Comparison of ENCODE assay signal across 23 mouse cellular contexts in genomic region chr19:11052877-11053276, GRCm38 (mm10). TPM values are rescaled to one million over a fixed set of nuclear protein-coding genes. Genes with fewer than 3 reads are reported as not detected.
DNase-seq lines count a peak whose midpoint lies in the region; ATAC-seq and TF ChIP-seq lines count a peak whose summit lies in the region.
"Had no signal": no experiment of that assay in that cellular context is flagged by ENCODE, and none has a peak within 500 bp of the region (broad histone marks: within the 10 kb centered on the region; RNA-seq: fewer than 3 reads in every experiment).

No protein-coding gene starts in this region.

- no peaks in the 10 kb centered on the region for H3K27me3 ChIP-seq in liver, embryonic 16.5 days (ENCODE audit: control insufficient read depth, insufficient read depth, low read depth, low read length)
- no peaks in the 10 kb centered on the region for H3K27me3 ChIP-seq in liver, embryonic 12.5 days (replicated peaks)
- no peaks in the 10 kb centered on the region for H3K27me3 ChIP-seq in intestine, embryonic 16.5 days (replicated peaks; ENCODE audit: control insufficient read depth, insufficient read depth, low read length)
- H3K27me3 ChIP-seq in stomach, postnatal 0 days (ENCODE audit: control insufficient read depth, insufficient read depth, low read length), result no peaks in the 10 kb centered on the region
- H3K27me3 ChIP-seq: forebrain, embryonic 12.5 days; heart, embryonic 13.5 days had no signal

- H3K4me2 ChIP-seq in liver, embryonic 16.5 days (ENCODE audit: low read depth, low read length), result no peak overlapping the region; the same call in 1 of the 2 replicates
- H3K4me2 ChIP-seq in liver, embryonic 12.5 days, result no peak overlapping the region
- H3K4me2 ChIP-seq in intestine, embryonic 16.5 days (ENCODE audit: low read depth, low read length), result no peak overlapping the region
- H3K4me2 ChIP-seq in stomach, postnatal 0 days (replicated peaks; ENCODE audit: low read depth), result no peak overlapping the region
- H3K4me2 ChIP-seq: forebrain, embryonic 12.5 days; heart, embryonic 13.5 days had no signal

- peak overlapping the region; percentile 1; the same call in 1 of the 2 replicates for H3K27ac ChIP-seq in liver, embryonic 16.5 days (ENCODE audit: low read length)
- no peak overlapping the region for H3K27ac ChIP-seq in liver, embryonic 12.5 days
- H3K27ac ChIP-seq in intestine, embryonic 16.5 days (ENCODE audit: low read length), result no peak overlapping the region
- H3K27ac ChIP-seq in stomach, postnatal 0 days (replicated peaks), result no peak overlapping the region
- H3K27ac ChIP-seq: forebrain, embryonic 12.5 days; heart, embryonic 13.5 days; midbrain, embryonic 10.5 days had no signal

- no peak overlapping the region for H3K4me3 ChIP-seq in liver, embryonic 16.5 days (ENCODE audit: low read depth, low read length)
- no peak overlapping the region for H3K4me3 ChIP-seq in liver, embryonic 12.5 days
- H3K4me3 ChIP-seq in intestine, embryonic 16.5 days (ENCODE audit: low read length), result no peak overlapping the region
- H3K4me3 ChIP-seq in stomach, postnatal 0 days (ENCODE audit: low read depth, low read length), result no peak overlapping the region
- H3K4me3 ChIP-seq: forebrain, embryonic 12.5 days; heart, embryonic 13.5 days; midbrain, embryonic 10.5 days had no signal

- no peak for TF ChIP-seq CTCF in stomach, postnatal 0 days (IDR thresholded peaks at IDR 0.05; ENCODE audit: low read depth)

- no peaks in the 10 kb centered on the region for H3K36me3 ChIP-seq in liver, embryonic 16.5 days (ENCODE audit: control insufficient read depth, insufficient read depth)
- H3K36me3 ChIP-seq in liver, embryonic 12.5 days, result no peaks in the 10 kb centered on the region
- no peaks in the 10 kb centered on the region for H3K36me3 ChIP-seq in intestine, embryonic 16.5 days (ENCODE audit: control insufficient read depth, insufficient read depth, low read length)
- H3K36me3 ChIP-seq in stomach, postnatal 0 days (ENCODE audit: control insufficient read depth, insufficient read depth, low read length), result no peaks in the 10 kb centered on the region
- H3K36me3 ChIP-seq: forebrain, embryonic 12.5 days; G1E; heart, embryonic 13.5 days; midbrain, embryonic 10.5 days had no signal

- peaks cover 4% of the 10 kb centered on the region for H3K4me1 ChIP-seq in liver, embryonic 16.5 days (ENCODE audit: control insufficient read depth, low read depth, low read length)
- no peaks in the 10 kb centered on the region for H3K4me1 ChIP-seq in liver, embryonic 12.5 days
- peaks cover 6% of the 10 kb centered on the region; the same call in 1 of the 2 replicates for H3K4me1 ChIP-seq in intestine, embryonic 16.5 days (ENCODE audit: control insufficient read depth, insufficient read depth, low read length)
- H3K4me1 ChIP-seq in stomach, postnatal 0 days (replicated peaks; ENCODE audit: control insufficient read depth, insufficient read depth), result 0 out of 2 replicates have a peak, but pooled peaks cover 3% of the 10 kb centered on the region
- H3K4me1 ChIP-seq: forebrain, embryonic 12.5 days; heart, embryonic 13.5 days; midbrain, embryonic 10.5 days had no signal

- ATAC-seq in liver, embryonic 16.5 days (ENCODE audit: low read depth), result peak; percentile 69
- ATAC-seq in liver, embryonic 12.5 days, result no peak
- peak; percentile 36; the same call in 1 of the 2 replicates for ATAC-seq in intestine, embryonic 16.5 days
- ATAC-seq in stomach, postnatal 0 days (ENCODE audit: low FRiP score, low TSS enrichment), result peak; percentile 45
- ATAC-seq: hindbrain, embryonic 16.5 days had no signal

- DNase-seq in T-cell, adult 2 months (ENCODE audit: low spot score), result peak; percentile 47
- no peak for DNase-seq in stomach, postnatal 0 days (ENCODE audit: low spot score)
- no peak for DNase-seq in layer of hippocampus, postnatal 36 days
- DNase-seq in spleen, postnatal 14 days (ENCODE audit: low spot score in 2 of 2), result no peak
- DNase-seq: adrenal gland, adult 2 months; cerebellum, postnatal 25 days; heart, postnatal 36 days; kidney, postnatal 10 days; thymus, adult 18-20 months had no signal

- H3K9ac ChIP-seq in liver, embryonic 16.5 days (ENCODE audit: low read depth, low read length), result no peak overlapping the region
- H3K9ac ChIP-seq in liver, embryonic 12.5 days, result no peak overlapping the region
- no peak overlapping the region for H3K9ac ChIP-seq in intestine, embryonic 16.5 days (ENCODE audit: low read depth, low read length)
- H3K9ac ChIP-seq in stomach, postnatal 0 days (ENCODE audit: low read length), result no peak overlapping the region
- H3K9ac ChIP-seq: forebrain, embryonic 12.5 days; heart, embryonic 13.5 days had no signal

- TF ChIP-seq EP300 in stomach, postnatal 0 days (optimal IDR thresholded peaks at IDR 0.05), result no peak

- H3K9me3 ChIP-seq in liver, embryonic 16.5 days (replicated peaks; ENCODE audit: control insufficient read depth, low read length), result no peaks in the 10 kb centered on the region
- no peaks in the 10 kb centered on the region for H3K9me3 ChIP-seq in liver, embryonic 12.5 days (replicated peaks)
- no peaks in the 10 kb centered on the region for H3K9me3 ChIP-seq in intestine, embryonic 16.5 days (ENCODE audit: control insufficient read depth, low read length)
- no peaks in the 10 kb centered on the region for H3K9me3 ChIP-seq in stomach, postnatal 0 days (ENCODE audit: control insufficient read depth, low read length)
- H3K9me3 ChIP-seq: forebrain, embryonic 12.5 days; G1E; heart, embryonic 13.5 days; midbrain, embryonic 10.5 days had no signal

- 24% methylated on average over 5 of the region's 5 CpGs for WGBS in liver, embryonic 16.5 days (ENCODE audit: insufficient replicate concordance)
- WGBS in liver, embryonic 12.5 days (ENCODE audit: insufficient replicate concordance), result 50% methylated on average over 5 of the region's 5 CpGs
- whole genome bisulfite sequencing in intestine, embryonic 16.5 days, result 48% methylated on average over 5 of the region's 5 CpGs
- WGBS in stomach, postnatal 0 days, result 42% methylated on average over 5 of the region's 5 CpGs

RNA-seq across cellular contexts. Expression of gene Ms4a8a, which starts 28.0 kb away (rescaled TPM):
- polyA plus RNA-seq in liver, embryonic 16.5 days (2015; fragmentation: Nextera tagmentation; extraction: Ambion mirVana), result 0.19 and 0.20 TPM in 2 replicates
- not detected in 2 replicates for polyA plus RNA-seq in liver, embryonic 12.5 days (2016; fragmentation: Nextera tagmentation; extraction: Ambion mirVana)
- 37.6 and 39.5 TPM in 2 replicates for polyA plus RNA-seq in intestine, embryonic 16.5 days (2015; fragmentation: Nextera tagmentation; extraction: Ambion mirVana)
- polyA plus RNA-seq in stomach, postnatal 0 days (2015; fragmentation: Nextera tagmentation; extraction: Ambion mirVana), result 21.0 and 22.3 TPM in 2 replicates
- total RNA-seq in layer of hippocampus, postnatal 36 days (2021), result not detected
- total RNA-seq: G1E; left cerebral cortex, postnatal 14 days had no signal
- polyA plus RNA-seq: C2C12; forebrain, embryonic 12.5 days; G1E; hindbrain, embryonic 16.5 days; limb, embryonic 14.5 days; lung, embryonic 16.5 days; midbrain, embryonic 10.5 days had no signal

RNA-seq across cellular contexts. Expression of gene Ms4a18, which starts 35.0 kb away (rescaled TPM):
- polyA plus RNA-seq in liver, embryonic 16.5 days (2015; fragmentation: Nextera tagmentation; extraction: Ambion mirVana), result 0.20 TPM in 1 of 2 replicates, not detected in the other
- polyA plus RNA-seq in liver, embryonic 12.5 days (2016; fragmentation: Nextera tagmentation; extraction: Ambion mirVana), result not detected in 2 replicates
- 40.6 and 41.9 TPM in 2 replicates for polyA plus RNA-seq in intestine, embryonic 16.5 days (2015; fragmentation: Nextera tagmentation; extraction: Ambion mirVana)
- not detected in 2 replicates for polyA plus RNA-seq in stomach, postnatal 0 days (2015; fragmentation: Nextera tagmentation; extraction: Ambion mirVana)
- not detected for total RNA-seq in layer of hippocampus, postnatal 36 days (2021)
- total RNA-seq: adrenal gland, adult 2 months; G1E; gastrocnemius, postnatal 4 days; heart, postnatal 36 days; left cerebral cortex, postnatal 14 days; neutrophil, adult 5-6 weeks had no signal
- polyA plus RNA-seq: adrenal gland, adult 2 months; C2C12; forebrain, embryonic 12.5 days; G1E; heart, embryonic 13.5 days; hindbrain, embryonic 16.5 days; lung, embryonic 16.5 days; midbrain, embryonic 10.5 days had no signal

RNA-seq across cellular contexts. Expression of gene Ms4a15, which starts 59.8 kb away (rescaled TPM):
- polyA plus RNA-seq in liver, embryonic 16.5 days (2015; fragmentation: Nextera tagmentation; extraction: Ambion mirVana), result not detected in 2 replicates
- not detected in 2 replicates for polyA plus RNA-seq in liver, embryonic 12.5 days (2016; fragmentation: Nextera tagmentation; extraction: Ambion mirVana)
- 0.31 and 0.37 TPM in 2 replicates for polyA plus RNA-seq in intestine, embryonic 16.5 days (2015; fragmentation: Nextera tagmentation; extraction: Ambion mirVana)
- polyA plus RNA-seq in stomach, postnatal 0 days (2015; fragmentation: Nextera tagmentation; extraction: Ambion mirVana), result 0.10 TPM in 1 of 2 replicates, not detected in the other
- total RNA-seq in layer of hippocampus, postnatal 36 days (2021), result not detected
- total RNA-seq: adrenal gland, adult 2 months; G1E; gastrocnemius, postnatal 4 days; heart, postnatal 36 days; neutrophil, adult 5-6 weeks had no signal
- polyA plus RNA-seq: adrenal gland, adult 2 months; C2C12; forebrain, embryonic 12.5 days; heart, embryonic 13.5 days; hindbrain, embryonic 16.5 days; limb, embryonic 14.5 days; lung, embryonic 16.5 days; midbrain, embryonic 10.5 days had no signal

Comparison
In these comparisons a context has a peak if more than half of its experiments do, and no peak if none do; other contexts are left out.
1. RNA of gene Ms4a8a, which starts 28.0 kb away (polyA plus RNA-seq): 37.6 to 39.5 TPM in intestine, embryonic 16.5 days and 21.0 to 22.3 TPM in stomach, postnatal 0 days; 0.19 to 0.20 TPM in liver, embryonic 16.5 days and not detected in liver, embryonic 12.5 days; every median in the first group is over 10 times any median in the second.
2. RNA of gene Ms4a18, which starts 35.0 kb away (polyA plus RNA-seq): 40.6 to 41.9 TPM in intestine, embryonic 16.5 days; 0.20 TPM in liver, embryonic 16.5 days, not detected in stomach, postnatal 0 days and not detected in liver, embryonic 12.5 days; every median in the first group is over 10 times any median in the second.